Mouse (Mus musculus) stomach, postnatal 0 days (tissue): ENCODE measurements around the gene Zfp592.
A peak's percentile ranks its signal among the peaks of the same experiment; 100 is the strongest.

ENCODE experiments used
- CTCF ChIP-seq: IDR thresholded peaks from 2 replicates; pipeline ENCODE4 v1.5.1; 2016; ENCODE audit warnings: antibody characterized with exemption, low read depth, mild to moderate bottlenecking, moderate library complexity
- EP300 ChIP-seq: optimal IDR thresholded peaks from 2 replicates; pipeline ENCODE3; 2016; ENCODE audit warnings: antibody characterized with exemption

GRCm38 (mm10) chr7:80993834-80994662 lies 567 bp downstream of the Zfp592 start:
- peak; percentile 41; the same call in 1 of the 2 replicates for TF ChIP-seq CTCF
- no peak for TF ChIP-seq EP300
